Mouse (Mus musculus) left cerebral cortex, postnatal 10 days (tissue): ENCODE measurements at regions not wholly inside any gene's neighbourhood (a gene's known extent, or its start where the extent isn't known, plus 50 kb on each side); places are given as distances from the start of the nearest gene placed in this dataset.

ENCODE experiments used
- DNase-seq, 2 experiments: peaks; one replicate each; pipeline ENCODE4 v3.0.0; 2021 to 2022; ENCODE audit warnings: low spot score in 2 of 2, mixed read lengths in 1 of 2; ENCODE audit errors: extremely low spot score in 1 of 2
- intact Hi-C: fragments of 180-260 bp; cut with DNase I; formaldehyde crosslinking; loops from one replicate; pipeline ENCODE4 v1.15.1; 2025

DNA sequence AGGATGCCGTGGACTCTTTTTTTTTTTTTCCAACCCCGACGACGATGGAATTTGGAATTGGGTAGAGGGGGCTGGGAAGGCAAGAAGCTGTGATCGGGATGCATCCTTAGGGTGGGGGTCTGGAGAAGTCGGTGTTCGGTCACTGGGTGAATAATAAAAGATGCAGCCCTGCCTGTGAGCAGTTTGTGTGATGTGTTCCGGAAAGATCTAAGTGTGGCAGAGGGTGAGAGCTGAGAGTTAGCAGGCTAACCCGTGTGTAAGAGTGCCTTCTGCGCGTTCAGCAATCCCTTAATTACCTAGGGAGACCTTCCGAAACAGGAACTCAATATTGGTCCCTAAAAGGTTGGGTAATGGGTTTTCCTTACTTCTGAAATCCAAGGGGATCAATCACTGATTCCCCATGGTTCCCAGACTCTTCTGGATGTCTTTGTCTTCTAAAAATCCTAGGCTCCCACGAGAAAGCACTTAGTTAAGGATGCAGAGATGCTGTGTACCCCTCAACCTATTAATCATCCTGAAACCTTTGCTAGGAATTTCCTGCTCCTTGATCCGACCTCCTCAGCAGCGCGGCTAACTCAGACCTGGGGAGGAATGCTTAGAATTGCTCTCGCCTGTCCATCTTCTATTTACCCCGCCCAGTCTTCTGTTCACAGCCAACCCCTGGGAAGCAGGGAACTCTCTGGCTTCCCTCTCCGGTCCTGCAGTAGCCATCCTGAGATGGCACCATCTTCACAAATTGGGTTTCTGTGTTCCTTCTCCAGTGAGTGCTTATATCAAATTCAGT lies 87.0 kb upstream of the Sertad2 start:
- intact Hi-C loops: loop anchor here (2.0 to 5.0 kb wide), 5 partner anchors 86 to 456 kb away; partner anchors contain the start of gene Sertad2
- DNase-seq: peak in 1 of 2 experiments; percentile 19

DNA sequence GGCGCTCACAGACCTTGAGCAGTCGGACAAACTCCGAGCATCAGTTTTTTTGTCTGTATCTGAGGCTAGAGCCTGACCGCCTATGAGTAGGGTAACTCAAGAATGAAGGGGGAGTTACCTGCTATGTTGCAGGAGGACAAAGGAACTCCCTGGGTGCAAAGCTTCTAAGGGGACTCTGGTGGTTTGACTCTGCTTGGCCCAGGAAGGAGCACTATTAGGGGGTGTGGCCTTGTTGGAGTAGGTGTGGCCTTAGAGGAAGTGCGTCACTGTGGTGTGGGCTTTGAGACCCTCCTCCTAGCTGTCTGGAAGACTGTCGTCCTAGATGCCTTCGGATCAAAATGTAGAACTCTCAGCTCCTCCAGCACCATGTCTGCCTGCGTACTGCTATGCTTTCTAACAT lies 83.9 kb upstream of the Sertad2 start:
- intact Hi-C loops: loop anchor here (5.0 kb wide), 4 partner anchors 83 to 453 kb away; partner anchors contain the start of gene Sertad2
- no peak for DNase-seq

DNA sequence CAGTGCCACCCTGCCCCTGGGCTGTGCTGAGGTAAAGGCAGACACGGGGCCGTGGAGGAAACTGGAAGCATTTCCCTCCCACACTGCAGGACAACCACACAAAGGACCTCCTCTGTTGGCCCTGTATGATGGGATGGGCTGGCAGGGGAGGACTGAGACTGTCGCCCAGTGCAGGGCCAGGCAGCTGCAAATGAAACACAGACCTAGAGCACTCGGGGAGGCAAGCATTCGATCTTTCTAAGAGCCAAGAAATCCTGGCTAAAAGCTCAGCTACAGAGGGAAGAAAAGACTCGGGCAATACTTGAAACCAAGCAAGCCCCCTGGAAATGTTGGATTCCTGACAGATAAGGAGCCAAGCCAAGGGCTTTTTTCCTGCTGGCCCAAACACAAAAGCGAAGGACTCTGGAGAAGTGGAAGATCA lies 82.5 kb upstream of the Sertad2 start:
- DNase-seq: peak in 1 of 2 experiments; percentile 60
- intact Hi-C loops: no loop called here

DNA sequence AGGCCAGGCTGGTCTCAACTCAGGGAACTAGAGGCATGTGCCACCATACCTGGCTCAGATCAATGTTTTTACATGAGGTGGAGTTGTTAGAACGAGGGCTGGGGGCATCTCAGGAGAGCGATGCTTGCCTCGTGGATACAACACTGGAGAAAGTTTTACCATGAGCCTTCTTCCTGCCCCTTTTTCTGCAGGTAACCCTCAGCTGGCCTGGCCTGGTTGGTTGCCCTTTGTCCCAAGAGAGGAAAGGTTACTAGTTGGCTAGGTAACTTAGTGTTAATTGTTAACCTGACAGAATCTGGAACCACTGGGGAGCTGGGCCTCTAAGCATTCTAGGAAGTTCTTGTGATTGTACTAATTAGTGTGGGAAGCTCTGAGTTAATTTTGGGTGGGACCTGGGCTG lies 81.0 kb upstream of the Sertad2 start:
- DNase-seq: no peak
- intact Hi-C loops: no loop called here

DNA sequence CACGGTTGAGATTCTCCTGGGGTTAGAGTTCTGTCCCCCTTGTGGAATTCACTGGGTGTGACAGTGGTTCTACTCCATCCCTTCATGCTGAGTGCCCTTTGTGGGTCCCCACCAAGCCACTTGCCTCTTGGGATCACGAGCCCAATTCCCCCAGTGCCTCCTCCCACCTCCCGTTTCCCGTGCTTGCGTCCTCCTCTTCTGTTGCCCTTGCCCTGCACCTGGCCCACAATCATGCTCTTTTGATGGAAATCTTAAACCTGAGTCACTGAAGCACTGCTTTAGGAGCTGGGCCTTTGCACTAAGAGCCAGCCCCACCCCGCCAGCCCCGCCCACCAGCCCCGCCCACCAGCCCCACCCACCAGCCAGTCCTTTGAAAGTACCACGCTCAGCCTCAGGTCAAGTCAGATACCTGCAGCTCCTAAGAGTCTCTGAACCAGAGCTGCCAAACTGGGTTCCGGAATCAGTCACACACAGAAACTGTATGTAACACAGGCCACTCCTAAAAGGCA lies 79.8 kb upstream of the Sertad2 start:
- intact Hi-C loops: no loop called here
- DNase-seq: no peak

DNA sequence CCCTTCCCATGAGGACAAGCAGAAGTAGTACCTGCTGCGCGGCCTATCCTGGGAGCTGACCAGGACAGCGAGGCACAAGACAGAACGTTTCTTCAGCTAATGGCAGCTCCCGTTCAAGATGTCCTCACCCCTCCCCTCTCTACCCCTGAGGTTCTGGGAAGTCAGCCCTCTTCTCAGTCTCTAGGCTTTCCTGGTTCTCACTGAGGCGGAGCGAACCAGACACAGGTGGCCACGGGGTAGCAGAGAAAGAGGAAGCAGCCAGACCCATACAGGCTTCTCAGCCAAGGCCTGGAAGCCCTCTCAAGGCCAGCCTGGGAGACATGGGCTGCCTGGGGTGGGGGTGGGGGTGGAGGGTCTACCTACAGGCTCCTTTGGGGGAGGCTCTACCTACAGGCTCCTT lies 78.5 kb upstream of the Sertad2 start:
- intact Hi-C loops: no loop called here
- DNase-seq: no peak

DNA sequence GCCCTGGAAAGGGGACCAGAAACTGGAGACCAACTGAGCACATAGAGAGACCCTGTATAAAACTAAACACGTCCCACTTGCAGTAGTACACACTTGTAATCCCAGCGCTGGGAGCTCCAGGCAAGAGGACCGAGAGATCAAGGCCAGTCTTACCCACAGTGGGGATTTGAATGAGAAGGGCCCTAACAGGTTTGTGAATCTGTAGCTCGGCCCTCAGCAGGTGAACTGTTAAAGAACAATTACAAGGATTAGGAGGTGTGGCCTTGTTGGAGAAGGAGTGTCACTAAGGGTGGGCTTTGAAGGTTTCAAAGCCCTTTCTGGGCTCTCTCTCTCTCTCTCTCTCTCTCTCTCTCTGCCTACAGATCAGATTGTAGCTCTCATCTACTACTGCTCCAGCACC lies 76.5 kb upstream of the Sertad2 start:
- intact Hi-C loops: no loop called here
- no peak for DNase-seq

DNA sequence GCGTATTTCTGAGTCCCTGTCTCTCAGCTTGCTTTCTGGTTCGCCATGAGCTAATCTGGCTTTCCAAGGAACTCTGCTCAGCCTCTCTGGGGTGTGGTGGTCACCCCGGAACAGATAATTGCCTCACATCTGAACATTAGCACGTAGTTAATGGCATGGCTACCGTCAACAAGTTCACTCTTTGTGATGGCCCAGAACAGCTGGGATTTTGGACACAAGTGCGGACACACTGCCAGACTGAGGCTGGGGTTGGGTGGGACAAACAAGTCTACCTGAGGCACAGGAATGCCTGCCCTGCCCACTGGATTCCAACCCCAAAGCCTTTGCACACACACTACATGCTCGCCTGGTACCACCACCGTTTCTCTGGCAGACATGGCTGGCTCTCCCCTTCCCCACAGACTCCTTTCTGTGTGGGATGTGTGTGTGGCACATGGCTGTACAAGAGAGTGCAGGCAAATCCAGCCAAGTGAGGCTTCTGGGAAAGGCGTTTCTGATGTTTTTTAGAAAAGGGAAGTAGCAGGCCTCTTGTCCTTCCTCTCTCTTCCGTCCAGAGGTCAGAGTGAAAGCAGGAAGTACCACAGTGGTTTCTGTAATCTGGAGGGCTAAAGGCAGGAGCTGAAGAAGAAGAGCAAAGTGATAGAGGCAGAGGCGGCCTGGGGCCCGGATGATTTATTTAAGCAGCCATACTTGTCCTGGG lies 74.6 kb upstream of the Sertad2 start:
- DNase-seq: no peak
- intact Hi-C loops: no loop called here

DNA sequence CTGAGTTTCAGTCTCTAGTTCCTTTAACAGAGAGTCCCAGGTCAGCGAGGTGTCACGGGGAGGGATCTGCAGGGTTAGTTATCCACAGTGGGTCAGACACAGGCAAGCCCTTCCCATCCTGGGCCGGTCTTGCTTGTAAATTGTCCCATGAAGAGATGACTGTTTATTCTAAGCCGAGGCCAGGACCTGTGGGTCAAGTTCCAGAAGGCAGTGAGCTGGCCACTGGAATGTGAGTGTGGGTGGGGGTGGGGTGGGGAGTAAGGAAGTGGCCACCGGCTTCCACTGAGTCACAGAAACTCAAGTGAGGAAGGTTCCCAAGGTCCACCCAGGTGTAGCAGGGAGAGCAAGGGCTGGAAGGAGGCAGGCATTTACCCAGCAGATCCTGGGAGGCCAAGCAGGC lies 73.7 kb upstream of the Sertad2 start:
- DNase-seq: no peak
- intact Hi-C loops: no loop called here

DNA sequence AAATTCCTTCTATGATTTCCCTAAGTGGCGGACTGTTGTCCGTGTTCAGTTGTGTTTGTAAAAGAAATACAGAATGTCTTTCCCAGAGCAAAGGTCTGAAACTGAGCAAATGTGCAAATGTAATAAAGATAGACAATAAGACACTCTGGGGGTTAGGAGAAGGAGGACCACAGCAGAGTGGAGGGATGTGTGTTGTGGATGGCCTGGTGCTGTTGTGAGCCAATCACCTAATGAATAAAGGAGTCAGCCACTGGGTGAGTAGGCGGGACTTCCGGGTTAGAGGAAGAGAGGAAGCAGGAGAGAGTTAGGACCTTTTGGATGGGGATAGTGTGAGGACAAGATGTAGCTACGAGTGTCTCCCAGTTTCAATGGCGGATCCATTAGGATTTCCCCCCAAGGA lies 72.7 kb upstream of the Sertad2 start:
- intact Hi-C loops: no loop called here
- no peak for DNase-seq

DNA sequence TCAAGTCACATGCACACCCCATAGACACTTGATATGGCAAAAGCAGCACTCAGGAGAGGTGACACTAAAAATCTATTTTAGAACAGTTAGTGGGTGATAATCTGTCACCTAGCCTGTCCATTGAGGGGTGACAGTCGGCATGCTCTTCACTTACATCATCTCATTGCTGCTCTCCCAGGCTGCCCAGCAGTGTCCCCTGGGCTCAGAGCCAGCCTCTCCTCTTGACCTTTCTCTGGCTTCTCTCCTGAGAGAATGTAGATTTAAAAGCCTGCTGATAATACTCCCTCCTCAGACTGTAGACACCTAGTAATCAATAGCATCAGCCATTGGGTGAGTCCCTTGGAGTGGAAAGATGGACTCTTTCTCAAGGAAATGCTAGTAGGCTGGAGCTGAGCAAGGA lies 70.7 kb upstream of the Sertad2 start:
- intact Hi-C loops: no loop called here
- DNase-seq: no peak

DNA sequence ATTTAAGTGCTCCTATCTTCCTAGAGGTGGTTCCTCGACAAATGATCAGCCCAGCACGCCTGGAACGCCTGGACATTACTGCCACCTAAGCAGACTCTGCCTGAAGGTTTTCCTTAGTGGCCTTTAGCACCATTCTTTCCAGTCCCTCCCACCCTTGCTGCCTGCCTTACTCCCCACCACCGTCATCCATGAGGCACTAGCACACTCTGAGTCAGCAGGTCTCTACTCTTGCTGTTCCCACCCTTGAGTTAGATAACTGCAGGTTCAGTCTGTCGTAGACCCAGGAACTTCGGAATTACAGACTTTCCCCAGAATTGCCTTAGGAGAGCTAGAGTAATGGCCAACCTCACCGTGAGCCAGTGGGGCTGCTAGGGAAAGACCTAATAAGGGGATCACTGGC lies 67.4 kb upstream of the Sertad2 start:
- intact Hi-C loops: no loop called here
- DNase-seq: no peak

DNA sequence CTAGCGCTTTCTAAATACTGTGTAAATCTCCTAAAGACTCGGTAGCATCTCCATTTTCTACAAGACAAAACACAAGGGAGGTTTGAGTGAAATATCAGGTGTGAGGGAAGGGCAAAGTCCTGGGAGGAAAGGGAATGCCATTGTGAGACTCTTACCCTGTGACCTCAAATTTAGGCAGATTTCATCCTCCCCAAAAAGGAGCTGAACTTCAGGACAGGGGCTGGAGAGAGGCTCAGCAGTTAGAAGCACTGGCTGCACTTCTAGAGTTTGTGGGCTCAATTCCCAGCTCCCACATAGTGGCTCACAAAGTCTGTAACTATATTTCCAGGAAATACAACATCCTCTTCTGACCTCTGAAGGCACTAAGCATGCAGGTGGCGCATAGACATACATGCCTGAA lies 66.6 kb upstream of the Sertad2 start:
- no peak for DNase-seq
- intact Hi-C loops: no loop called here

DNA sequence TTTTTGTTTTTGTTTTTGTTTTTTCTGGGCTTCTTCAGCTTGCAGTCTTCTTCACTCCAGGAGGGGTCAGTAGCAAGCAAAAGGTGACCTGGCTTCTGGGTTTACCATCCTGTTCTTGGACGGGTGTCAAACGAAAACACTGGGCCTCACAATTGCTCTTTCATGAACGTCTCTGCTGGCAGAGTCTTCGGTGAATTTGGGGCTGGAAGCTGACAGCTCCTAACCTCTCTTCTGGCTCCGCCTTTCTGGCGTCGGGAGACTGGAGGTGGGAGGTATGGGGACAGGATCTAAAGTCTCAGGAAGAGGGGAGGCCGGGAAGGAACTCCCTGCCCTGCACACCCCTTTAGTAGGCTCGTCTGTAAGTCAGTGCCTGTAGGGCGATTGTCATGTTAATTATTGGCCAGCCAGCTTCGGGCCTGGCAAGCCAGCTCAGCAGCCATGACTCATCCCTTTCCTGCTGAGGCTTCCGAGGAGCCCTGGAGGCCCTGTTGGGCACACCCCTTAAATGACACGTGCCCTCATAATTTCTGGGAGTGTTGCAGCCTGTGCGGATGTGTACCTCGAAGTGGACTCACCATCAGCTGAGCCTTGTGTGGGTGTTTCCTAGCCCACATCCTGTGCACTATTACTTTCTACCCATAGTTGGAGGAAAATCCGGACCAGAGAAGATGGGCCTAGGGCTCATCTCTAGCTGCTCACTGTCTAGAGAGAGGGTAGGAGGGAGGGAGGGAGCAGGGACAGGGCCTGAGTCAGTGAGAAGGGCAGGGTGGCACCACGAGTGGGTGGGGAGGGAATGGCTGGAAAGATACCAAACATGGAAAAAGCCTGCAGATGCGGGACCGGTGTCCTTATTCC lies 65.6 kb upstream of the Sertad2 start:
- intact Hi-C loops: no loop called here
- peak in 1 of 2 experiments; percentile 17 for DNase-seq

DNA sequence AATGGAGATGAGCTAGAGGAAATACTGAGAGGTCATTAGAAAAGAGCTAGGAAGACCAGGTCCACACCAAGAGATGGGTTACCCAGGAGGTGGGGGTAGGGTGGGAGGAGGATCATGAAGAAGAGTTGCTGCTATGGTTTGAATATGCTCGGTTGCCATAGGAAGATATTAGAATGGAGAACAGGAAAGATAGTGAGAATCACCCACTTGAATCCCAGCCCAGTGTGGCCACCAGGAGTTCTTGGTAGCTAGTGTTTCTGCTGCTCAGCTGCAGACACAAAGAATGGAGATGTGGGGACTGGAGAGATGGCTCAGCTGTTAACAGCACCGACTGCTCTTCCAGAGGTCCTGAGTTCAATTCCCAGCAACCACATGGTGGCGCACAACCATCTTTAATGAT lies 62.4 kb upstream of the Sertad2 start:
- intact Hi-C loops: no loop called here
- DNase-seq: no peak

DNA sequence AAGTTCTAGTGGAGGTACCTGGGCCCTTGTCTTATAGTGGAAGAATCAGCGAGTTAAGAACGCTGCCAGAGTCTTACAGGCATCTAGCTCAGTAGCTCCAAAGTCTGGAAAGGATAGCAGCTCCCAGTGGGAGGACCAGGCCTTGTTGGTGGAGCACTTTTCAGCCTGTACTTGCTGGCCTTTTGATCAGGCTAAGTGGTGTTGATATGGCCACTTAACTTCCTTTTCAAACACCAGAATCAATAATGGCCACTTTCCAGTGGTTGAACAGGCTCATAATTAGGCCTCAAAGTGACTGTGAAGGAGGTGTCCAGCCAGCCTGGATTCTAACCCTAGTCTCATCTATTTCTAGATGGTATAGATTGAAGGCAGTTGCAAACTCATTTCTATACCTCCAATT lies 57.7 kb upstream of the Sertad2 start:
- no peak for DNase-seq
- intact Hi-C loops: no loop called here
